Mouse (Mus musculus) lung, embryonic 15.5 days (tissue): ENCODE results near the gene Rela. TPM values are rescaled to one million over a fixed set of nuclear protein-coding genes. Genes with fewer than 3 reads are reported as not detected.

Experiments used
- ATAC-seq: fragments of 200-750 bp; cut with Nextera tagmentation; 2 replicates; pipeline ENCODE4 v1.8.0; 2017; ENCODE audit warnings: moderate number of reproducible peaks, borderline replicate concordance; ENCODE audit not compliant: low FRiP score, low TSS enrichment; ENCODE audit errors: extremely low read depth
- H3K27ac ChIP-seq: fragments of 300-500 bp; sonication (generic); 2 replicates; pipeline ENCODE4 v1.5.1; 2015; ENCODE audit warnings: moderate library complexity, mild to moderate bottlenecking, inconsistent platforms
- H3K27me3 ChIP-seq: fragments of 300-500 bp; sonication (generic); 2 replicates; pipeline ENCODE4 v1.6.1; 2015; ENCODE audit warnings: inconsistent platforms
- H3K36me3 ChIP-seq: fragments of 300-500 bp; sonication (generic); 2 replicates; pipeline ENCODE4 v1.6.1; 2015; ENCODE audit warnings: inconsistent platforms
- H3K4me1 ChIP-seq: fragments of 300-500 bp; sonication (generic); 2 replicates; pipeline ENCODE4 v1.6.1; 2015; ENCODE audit warnings: inconsistent platforms
- H3K4me2 ChIP-seq: fragments of 300-500 bp; sonication (generic); 2 replicates; pipeline ENCODE4 v1.6.1; 2015; ENCODE audit warnings: inconsistent platforms, mild to moderate bottlenecking, moderate library complexity
- H3K4me3 ChIP-seq: fragments of 300-500 bp; sonication (generic); 2 replicates; pipeline ENCODE4 v1.5.1; 2015; ENCODE audit warnings: mild to moderate bottlenecking, inconsistent platforms
- H3K9ac ChIP-seq: fragments of 300-500 bp; sonication (generic); 2 replicates; pipeline ENCODE4 v1.6.1; 2015; ENCODE audit warnings: inconsistent platforms
- H3K9me3 ChIP-seq: fragments of 300-500 bp; sonication (generic); 2 replicates; pipeline ENCODE4 v1.6.1; 2016; ENCODE audit warnings: inconsistent platforms
- WGBS: fragments of 180-500 bp; shearing (Covaris S2); methylation state at CpG from one replicate; pipeline ENCODE4 v1.1.7; 2015; 5-methylcytosine and 5-hydroxymethylcytosine counted together
- polyA plus RNA-seq: library from polyadenylated mRNA; unstranded; fragments of >200 nt; fragmentation: Nextera tagmentation; extraction: Ambion mirVana; gene quantifications from 2 replicates; pipeline ENCODE4 v1.2.1, GENCODE M21; 2015

The Rela gene
- polyA plus RNA-seq, 1 experiment from 2014 or later, result 52.7 TPM

DNA sequence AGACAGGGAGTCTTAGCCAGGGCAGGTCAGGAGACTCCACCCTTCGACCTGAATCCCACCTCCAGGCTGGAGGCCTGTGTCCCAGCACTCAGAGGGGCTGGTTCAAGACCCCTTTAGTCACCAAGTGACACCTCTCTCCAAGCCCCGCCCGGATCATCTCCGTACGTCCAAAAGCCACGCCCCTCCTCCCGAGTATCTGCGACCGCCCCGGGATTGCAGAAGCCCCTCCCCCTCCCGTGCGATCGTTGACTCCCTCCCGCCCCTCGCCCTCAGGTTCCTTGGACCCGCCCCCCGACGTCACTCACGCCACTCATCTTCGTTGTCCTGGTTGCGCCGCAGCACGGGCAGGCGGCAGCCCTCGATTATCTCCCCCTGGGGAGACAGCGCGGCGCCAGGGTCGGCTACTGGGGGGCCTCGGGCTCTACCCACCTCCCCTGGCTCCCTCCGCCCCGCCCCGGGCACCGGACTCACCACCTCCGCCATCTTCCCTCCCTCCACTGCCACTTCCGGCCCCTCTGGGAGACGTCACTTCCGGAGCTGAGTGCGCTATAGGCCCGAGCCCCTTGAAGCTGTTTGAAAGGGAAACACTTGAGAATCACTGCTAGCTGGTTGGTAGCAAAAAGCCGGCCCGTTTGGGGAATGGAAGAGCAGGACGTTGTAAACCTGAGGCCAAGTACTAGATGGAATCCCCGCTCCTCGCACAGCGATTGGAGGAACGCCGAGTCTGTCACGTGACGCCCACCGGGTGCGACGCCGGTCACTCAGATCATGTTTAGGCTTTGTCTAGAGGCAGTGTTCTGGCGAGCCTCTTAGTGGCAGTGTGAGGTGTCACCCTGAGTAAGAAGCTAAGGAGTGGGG, 27.5 kb upstream of the Rela start, which contains the start of gene Kat5:
Kat5 (minus strand) TSS at position 691 of the 858 bp plus-strand sequence.
- Histone ChIP-seq H3K4me1 (peaks cover 21% of the 10 kb centered on the region), H3K4me2 (peak within 1 kb of the TSS; percentile 70), H3K9me3 (no peaks in the 10 kb centered on the region), H3K4me3 (peak within 1 kb of the TSS; percentile 78), H3K27ac (peak within 1 kb of the TSS; percentile 99), H3K36me3 (peaks cover 41% of the 10 kb centered on the region), H3K27me3 (no peaks in the 10 kb centered on the region), H3K9ac (peak within 1 kb of the TSS; percentile 79)
- WGBS, result 1% methylated on average over 55 of the region's 55 CpGs
- ATAC-seq, result peak; percentile 92

DNA sequence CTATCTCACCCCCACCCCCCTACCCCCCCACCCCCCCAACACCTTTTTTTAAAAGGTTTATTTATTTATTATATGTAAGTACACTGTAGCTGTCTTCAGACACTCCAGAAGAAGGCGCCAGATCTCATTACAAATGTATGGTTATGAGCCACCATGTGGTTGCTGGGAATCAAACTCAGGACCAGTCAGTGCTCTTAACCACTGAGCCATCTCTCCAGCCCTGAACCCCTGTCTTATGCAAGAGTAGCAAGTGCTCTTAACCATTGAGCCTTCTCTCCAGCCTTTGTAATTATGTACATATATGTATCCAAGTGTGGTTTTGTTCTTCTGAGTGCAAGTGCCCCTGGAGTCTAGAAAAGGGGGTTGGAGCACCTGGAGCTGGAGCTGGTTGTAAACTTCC, 25.3 kb upstream of the Rela start:
- Histone ChIP-seq H3K4me1 (peaks cover 29% of the 10 kb centered on the region), H3K4me2 (no peak overlapping the region), H3K9me3 (no peaks in the 10 kb centered on the region), H3K27ac (no peak overlapping the region), H3K9ac (no peak overlapping the region), H3K27me3 (no peaks in the 10 kb centered on the region), H3K36me3 (peaks cover 19% of the 10 kb centered on the region), H3K4me3 (no peak overlapping the region)
- WGBS, result 86% methylated on average over 1 of the region's 1 CpGs
- no peak for ATAC-seq

DNA sequence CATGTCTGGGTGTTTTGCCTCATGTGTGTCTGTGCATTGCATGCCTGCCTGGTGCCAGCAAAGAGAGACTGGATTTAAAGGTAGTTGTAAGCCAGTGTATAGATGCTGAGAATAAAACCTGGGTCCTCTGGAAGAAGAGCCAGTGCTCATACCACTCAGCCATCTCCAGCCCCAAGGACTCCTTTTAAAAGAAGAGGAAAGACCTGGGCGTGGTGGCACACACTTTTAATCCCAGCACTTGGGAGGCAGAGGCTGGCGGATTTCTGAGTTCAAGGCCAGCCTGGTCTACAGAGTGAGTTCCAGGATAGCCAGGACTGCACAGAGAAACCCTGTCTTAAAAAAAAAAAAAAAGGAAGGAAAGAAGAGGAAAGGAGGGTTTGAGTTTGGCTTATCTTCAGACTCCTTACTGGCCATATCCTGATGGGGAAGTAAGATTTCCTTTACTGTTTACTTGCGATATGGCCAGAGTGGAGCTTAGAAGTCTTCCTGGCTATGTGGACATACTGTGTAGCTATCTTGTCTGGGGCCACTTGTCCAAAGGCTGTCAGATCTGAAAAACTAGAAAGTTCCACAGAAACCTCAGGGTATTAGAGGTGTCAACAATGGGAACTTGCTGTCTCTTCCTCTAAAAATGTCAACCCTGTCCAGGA, 24.4 kb upstream of the Rela start:
- Histone ChIP-seq H3K27ac (no peak overlapping the region), H3K9ac (no peak overlapping the region), H3K9me3 (no peaks in the 10 kb centered on the region), H3K4me1 (peaks cover 29% of the 10 kb centered on the region), H3K4me3 (no peak overlapping the region), H3K27me3 (no peaks in the 10 kb centered on the region), H3K4me2 (no peak overlapping the region), H3K36me3 (peaks cover 10% of the 10 kb centered on the region)
- no peak for ATAC-seq
- WGBS, result 57% methylated on average over 3 of the region's 3 CpGs

DNA sequence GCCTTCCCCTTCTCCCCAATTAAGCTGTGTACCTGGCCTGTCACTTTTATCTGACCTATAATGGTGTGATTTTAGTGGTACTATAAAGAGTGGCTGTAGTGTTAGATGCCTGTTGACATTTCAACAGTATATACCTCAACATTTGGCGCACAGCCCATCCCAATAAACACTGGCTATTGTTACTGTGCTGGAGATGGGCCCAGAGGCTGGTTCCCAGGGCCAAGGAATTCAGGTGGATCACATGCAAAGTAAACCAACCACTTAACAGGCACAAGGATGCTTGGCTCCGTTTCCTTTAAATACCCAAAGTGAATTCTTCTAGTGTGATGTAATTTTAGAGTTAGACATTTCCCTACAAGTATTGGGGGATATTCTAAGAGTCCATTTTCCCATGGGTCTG, 22.3 kb upstream of the Rela start:
- H3K4me3 ChIP-seq, result no peak overlapping the region
- H3K36me3 ChIP-seq, result no peaks in the 10 kb centered on the region
- peak overlapping the region; percentile 55 for H3K27ac ChIP-seq
- no peaks in the 10 kb centered on the region for H3K27me3 ChIP-seq
- ATAC-seq, result peak; percentile 50; the same call in 1 of the 2 replicates
- 36% methylated on average over 2 of the region's 2 CpGs for WGBS
- H3K9me3 ChIP-seq, result no peaks in the 10 kb centered on the region
- no peak overlapping the region for H3K9ac ChIP-seq
- peaks cover 19% of the 10 kb centered on the region for H3K4me1 ChIP-seq
- H3K4me2 ChIP-seq, result no peak overlapping the region

DNA sequence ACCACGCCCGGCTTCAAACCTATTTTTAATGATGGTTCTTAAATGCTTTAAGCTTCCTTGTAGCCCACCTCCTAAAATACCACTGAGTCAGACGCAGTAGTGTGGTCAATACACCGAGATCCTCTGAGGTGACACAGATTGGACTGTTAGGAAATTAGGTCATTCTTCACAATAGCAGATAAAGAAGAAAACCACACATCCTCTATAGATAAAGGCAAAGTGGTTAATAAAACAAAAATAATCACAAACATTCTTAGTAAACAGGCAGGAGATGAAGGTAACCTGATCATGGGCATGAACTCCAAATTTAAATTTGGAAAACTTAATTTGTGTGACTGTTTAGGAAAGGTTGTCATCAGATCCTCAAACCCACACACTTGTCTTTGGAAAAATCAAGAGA, 17.3 kb upstream of the Rela start:
- no peak for ATAC-seq
- H3K4me2 ChIP-seq, result no peak overlapping the region
- no peak overlapping the region for H3K4me3 ChIP-seq
- peaks cover 5% of the 10 kb centered on the region; the same call in 1 of the 2 replicates for H3K4me1 ChIP-seq
- WGBS, result 69% methylated on average over 4 of the region's 4 CpGs
- no peaks in the 10 kb centered on the region for H3K36me3 ChIP-seq
- H3K9me3 ChIP-seq, result no peaks in the 10 kb centered on the region
- H3K9ac ChIP-seq, result no peak overlapping the region
- no peak overlapping the region for H3K27ac ChIP-seq
- no peaks in the 10 kb centered on the region for H3K27me3 ChIP-seq

DNA sequence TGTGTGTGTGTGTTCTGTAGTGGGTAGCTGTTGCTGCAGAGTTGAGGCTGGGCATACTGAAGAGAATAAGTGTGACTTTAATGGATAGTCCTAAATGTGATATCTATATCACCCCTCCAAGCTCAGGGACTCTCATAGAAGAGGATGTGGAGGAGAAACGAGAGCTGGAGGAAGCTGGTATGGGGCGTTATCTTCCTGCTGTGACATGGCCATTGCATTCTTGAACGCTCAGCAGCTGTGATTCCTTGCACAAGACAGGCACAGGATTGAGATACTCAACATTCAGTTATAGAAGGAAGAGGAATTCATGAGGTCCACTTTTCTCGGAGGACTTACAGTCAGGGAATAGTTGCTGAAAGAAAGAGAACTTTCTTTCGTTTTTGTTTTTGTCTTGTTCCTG, 15.4 kb upstream of the Rela start:
- H3K36me3 ChIP-seq, result no peaks in the 10 kb centered on the region
- H3K9ac ChIP-seq, result no peak overlapping the region
- no peak overlapping the region for H3K4me3 ChIP-seq
- H3K4me2 ChIP-seq, result no peak overlapping the region
- no peaks in the 10 kb centered on the region for H3K27me3 ChIP-seq
- no peak overlapping the region for H3K27ac ChIP-seq
- ATAC-seq, result no peak
- H3K4me1 ChIP-seq, result no peaks in the 10 kb centered on the region
- 62% methylated on average over 5 of the region's 5 CpGs for WGBS
- no peaks in the 10 kb centered on the region for H3K9me3 ChIP-seq

DNA sequence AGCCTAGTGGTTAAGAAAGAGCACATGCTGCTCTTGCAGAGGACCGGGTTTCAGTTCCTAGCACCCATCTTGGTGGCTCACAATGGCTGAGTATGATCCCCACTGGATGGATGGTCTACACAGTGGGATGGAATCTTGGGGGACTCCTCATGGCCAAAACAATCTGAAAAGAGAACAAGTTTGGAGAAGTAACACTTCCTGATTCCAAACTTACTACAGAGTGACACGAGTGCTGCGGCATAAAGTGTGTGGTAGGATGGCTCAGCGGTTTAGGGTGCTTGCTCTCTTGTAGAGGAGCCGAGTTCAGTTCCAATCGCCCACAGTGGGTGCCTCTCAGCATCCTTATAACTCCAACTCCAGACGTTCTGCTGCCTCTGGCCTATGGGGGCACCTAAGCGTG, 12.0 kb upstream of the Rela start:
- 84% methylated on average over 8 of the region's 8 CpGs for WGBS
- no peak for ATAC-seq
- no peaks in the 10 kb centered on the region for H3K9me3 ChIP-seq
- no peak overlapping the region for H3K9ac ChIP-seq
- H3K27ac ChIP-seq, result no peak overlapping the region
- H3K27me3 ChIP-seq, result no peaks in the 10 kb centered on the region
- no peaks in the 10 kb centered on the region for H3K36me3 ChIP-seq
- no peaks in the 10 kb centered on the region for H3K4me1 ChIP-seq
- H3K4me2 ChIP-seq, result no peak overlapping the region
- H3K4me3 ChIP-seq, result no peak overlapping the region

DNA sequence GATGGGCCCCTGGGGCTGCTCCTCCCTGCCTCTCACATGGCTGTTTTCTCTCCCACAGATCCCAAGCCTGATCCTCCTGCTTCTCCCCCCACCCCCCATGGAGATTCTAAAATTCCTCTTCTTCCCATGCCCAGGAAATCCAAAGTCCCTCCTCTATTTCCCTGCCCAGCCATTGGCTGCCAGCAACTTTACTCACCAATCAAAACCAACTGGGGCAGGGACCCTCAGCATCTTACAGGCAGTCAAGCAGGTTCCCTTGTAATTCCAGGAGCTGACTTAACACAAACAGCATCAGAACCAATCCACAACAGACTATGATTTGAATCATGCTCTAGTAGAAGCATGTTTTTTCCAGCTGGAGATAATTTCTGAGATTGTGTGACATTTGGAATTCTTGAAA, 7.4 kb upstream of the Rela start:
- H3K27ac ChIP-seq, result no peak overlapping the region
- H3K9ac ChIP-seq, result no peak overlapping the region
- no peak overlapping the region for H3K4me3 ChIP-seq
- no peak for ATAC-seq
- no peak overlapping the region for H3K4me2 ChIP-seq
- no peaks in the 10 kb centered on the region for H3K4me1 ChIP-seq
- no peaks in the 10 kb centered on the region for H3K36me3 ChIP-seq
- H3K27me3 ChIP-seq, result no peaks in the 10 kb centered on the region
- H3K9me3 ChIP-seq, result no peaks in the 10 kb centered on the region

DNA sequence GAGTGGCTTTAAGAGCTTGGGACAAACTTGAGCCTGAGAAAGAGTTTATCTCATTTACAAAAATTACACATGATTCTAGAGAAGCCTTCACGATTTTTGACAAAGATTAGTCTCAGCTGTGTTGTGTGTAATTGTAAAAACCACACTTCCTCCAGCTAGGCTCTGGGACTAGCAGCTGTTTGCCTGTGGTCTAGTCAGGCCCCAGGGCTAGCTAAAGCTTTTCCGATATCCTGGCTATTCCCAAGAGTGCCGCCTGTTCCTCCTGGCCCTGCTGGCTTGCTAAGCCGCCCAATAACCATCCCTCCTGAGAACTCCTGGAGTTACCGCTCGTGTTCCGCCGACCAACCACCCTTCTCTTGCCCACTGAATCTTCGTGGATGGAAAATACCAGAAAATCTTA, 5.2 kb upstream of the Rela start:
- Histone ChIP-seq H3K4me1 (peaks cover 10% of the 10 kb centered on the region), H3K4me2 (no peak overlapping the region), H3K9me3 (no peaks in the 10 kb centered on the region), H3K4me3 (no peak overlapping the region), H3K9ac (no peak overlapping the region), H3K27ac (no peak overlapping the region), H3K36me3 (no peaks in the 10 kb centered on the region), H3K27me3 (no peaks in the 10 kb centered on the region)
- 73% methylated on average over 9 of the region's 9 CpGs for WGBS
- ATAC-seq, result no peak

DNA sequence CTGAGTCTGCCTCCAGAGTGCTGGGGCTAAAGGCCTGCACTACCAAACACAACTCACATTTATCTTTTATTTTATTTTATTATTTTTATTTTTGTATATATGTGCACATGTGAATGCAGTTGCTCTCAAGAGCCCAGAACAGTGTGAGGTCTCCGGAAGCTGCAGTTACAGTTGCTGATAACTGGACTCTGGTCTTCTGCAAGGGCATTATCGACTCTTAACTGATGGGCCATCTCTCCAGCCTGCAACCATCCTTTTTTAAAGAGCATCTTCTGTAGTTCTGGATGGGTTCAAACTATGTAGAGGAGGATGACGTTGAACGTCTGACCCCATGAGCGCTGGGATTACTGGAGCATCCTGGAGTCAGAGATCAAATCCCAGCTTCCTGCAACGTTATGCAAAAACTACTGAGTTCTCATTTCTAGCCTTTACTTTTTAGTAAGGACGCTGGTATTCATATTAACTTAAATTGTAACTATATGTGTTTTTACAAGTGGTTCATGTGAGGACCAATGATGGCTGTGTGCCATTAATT, 1.2 kb upstream of the Rela start:
- Histone ChIP-seq H3K27me3 (no peaks in the 10 kb centered on the region), H3K27ac (no peak overlapping the region), H3K36me3 (peaks cover 23% of the 10 kb centered on the region), H3K4me1 (peaks cover 20% of the 10 kb centered on the region), H3K9me3 (no peaks in the 10 kb centered on the region), H3K4me2 (peak overlapping the region; percentile 86; the same call in 1 of the 2 replicates), H3K4me3 (no peak overlapping the region), H3K9ac (no peak overlapping the region)
- no peak for ATAC-seq
- 75% methylated on average over 7 of the region's 7 CpGs for WGBS

DNA sequence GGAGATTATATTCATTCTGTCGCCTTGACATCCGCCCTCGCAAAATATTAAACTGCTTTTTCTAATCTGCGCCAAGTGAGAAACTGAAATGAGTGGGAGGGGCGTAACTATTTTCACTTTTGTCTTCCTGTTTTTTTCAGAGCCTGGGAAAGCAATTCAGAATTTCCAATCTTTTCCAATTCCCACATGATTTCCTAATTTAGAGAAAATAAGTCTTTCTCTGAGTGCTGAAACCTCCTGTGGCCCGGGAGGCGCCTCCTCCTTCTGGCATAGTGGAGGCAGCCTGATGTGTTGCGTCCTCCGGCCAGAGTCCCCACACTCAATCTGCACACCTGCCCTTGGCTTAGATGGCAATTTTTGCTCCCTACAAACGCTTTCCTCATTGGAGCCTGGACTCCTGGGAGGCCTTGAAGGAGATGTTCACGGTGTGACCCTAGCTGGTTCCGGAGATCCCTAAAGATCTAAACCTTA, 677 bp upstream of the Rela start:
- Histone ChIP-seq H3K9ac (peak overlapping the region; percentile 93), H3K36me3 (peaks cover 28% of the 10 kb centered on the region), H3K27me3 (no peaks in the 10 kb centered on the region), H3K4me2 (peak overlapping the region; percentile 86), H3K9me3 (no peaks in the 10 kb centered on the region), H3K4me1 (peaks cover 20% of the 10 kb centered on the region), H3K4me3 (peak overlapping the region; percentile 87), H3K27ac (peak overlapping the region; percentile 92)
- WGBS, result 34% methylated on average over 12 of the region's 12 CpGs
- no peak for ATAC-seq
